Mouse (Mus musculus): ENCODE measurements around the gene Olfr1477. TPM values are rescaled to one million over a fixed set of nuclear protein-coding genes. Genes with fewer than 3 reads are reported as not detected.
"Not testable (repeated sequence)": the region's sequence is repeated elsewhere in the genome, so short reads cannot be mapped to it uniquely, and the experiment has no call there.

The Olfr1477 gene
- not detected in 2 replicates for polyA plus RNA-seq (2012; rRNA removed)

GRCm38 (mm10) chr19:13500246-13500645, at the start of gene Olfr1477:
Gene Olfr1477 (plus strand): TSS chr19:13500546.
- TF ChIP-seq POLR2A (IDR thresholded peaks at IDR 0.05; ENCODE audit: borderline replicate concordance, extremely low read depth, insufficient read depth, insufficient read length, poor library complexity, severe bottlenecking) = no peak
- no peak for TF ChIP-seq CTCF (IDR thresholded peaks at IDR 0.05; ENCODE audit: borderline replicate concordance, extremely low read depth, insufficient read depth, insufficient read length)
- no peak for DNase-seq (ENCODE audit: low read depth)

DNA sequence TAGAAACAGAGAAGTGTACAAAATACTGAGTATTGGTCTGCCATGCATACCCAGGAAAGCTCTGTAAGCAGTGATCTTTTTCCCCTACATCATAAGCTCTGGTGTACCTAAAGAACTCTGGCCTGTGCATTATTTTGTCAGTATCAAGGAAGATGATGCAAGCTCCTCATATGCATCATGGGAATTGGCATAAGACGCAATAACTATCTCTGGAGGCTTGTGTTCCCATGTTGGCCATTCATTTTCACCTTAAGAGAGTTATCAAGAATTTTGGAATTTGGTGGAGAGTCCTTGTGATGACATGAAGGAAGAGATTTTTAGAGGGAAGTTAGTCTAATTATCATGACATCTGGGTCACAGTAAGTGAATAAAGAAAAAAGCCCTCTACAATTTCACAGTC, 44.4 kb upstream of the Olfr1477 start, which contains the start of gene Olfr1472:
Olfr1472 (minus strand) TSS at position 101 of the 400 bp plus-strand sequence.
- DNase-seq (ENCODE audit: low read depth) = no peak
- TF ChIP-seq CTCF (IDR thresholded peaks at IDR 0.05; ENCODE audit: borderline replicate concordance, extremely low read depth, insufficient read depth, insufficient read length) = no peak
- TF ChIP-seq POLR2A (IDR thresholded peaks at IDR 0.05; ENCODE audit: borderline replicate concordance, extremely low read depth, insufficient read depth, insufficient read length, poor library complexity, severe bottlenecking) = no peak

GRCm38 (mm10) chr19:13469265-13469664, 31.1 kb upstream of the Olfr1477 start, which contains the start of gene Olfr1474:
Gene Olfr1474 (plus strand): TSS chr19:13469565.
- DNase-seq (ENCODE audit: low read depth) = not testable (repeated sequence)

DNA sequence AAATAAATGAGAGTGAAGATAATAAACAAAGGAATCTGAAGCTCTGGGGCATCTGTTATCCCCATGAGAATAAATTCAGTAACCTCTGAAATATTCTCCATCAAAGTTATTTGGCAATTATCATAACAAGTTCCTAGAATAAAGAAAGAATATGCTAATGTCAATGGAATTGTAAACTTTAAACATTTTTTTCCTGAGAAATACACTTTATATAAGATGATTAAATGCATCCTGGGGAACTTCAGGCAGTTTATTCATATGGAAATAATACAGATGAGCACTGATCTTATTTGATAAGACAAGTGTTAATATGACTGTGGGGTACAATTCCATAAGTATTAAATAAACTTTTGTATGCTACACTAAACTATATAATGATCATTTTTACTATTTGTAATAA, 20.2 kb upstream of the Olfr1477 start, which contains the start of gene Olfr1475:
Olfr1475 (minus strand) TSS at position 101 of the 400 bp plus-strand sequence.
- no peak for TF ChIP-seq POLR2A (IDR thresholded peaks at IDR 0.05; ENCODE audit: borderline replicate concordance, extremely low read depth, insufficient read depth, insufficient read length, poor library complexity, severe bottlenecking)
- no peak for TF ChIP-seq CTCF (IDR thresholded peaks at IDR 0.05; ENCODE audit: borderline replicate concordance, extremely low read depth, insufficient read depth, insufficient read length)
- DNase-seq (ENCODE audit: low read depth) = no peak

DNA sequence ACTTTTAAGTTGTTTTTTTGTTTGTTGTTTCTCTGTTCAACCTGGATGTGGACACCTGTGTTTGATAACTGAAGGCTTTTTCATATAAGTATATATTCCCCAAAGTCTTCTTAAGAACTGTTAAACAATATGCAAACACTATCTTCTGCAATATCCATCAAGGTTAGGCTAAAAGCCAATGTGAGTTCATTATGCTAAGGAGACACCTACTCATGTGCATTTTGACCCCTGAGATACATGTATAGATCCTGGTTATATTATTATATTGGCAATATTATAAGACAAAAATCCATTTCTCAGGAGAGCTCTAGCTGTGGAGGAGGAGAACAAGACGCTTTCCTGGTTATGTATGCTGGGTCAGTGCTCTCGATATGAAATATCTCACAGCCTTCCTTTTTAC, 27.3 kb downstream of the Olfr1477 start, which contains the start of gene Olfr1480:
Olfr1480 (plus strand) TSS at position 301 of the 400 bp plus-strand sequence.
- no peak for TF ChIP-seq CTCF (IDR thresholded peaks at IDR 0.05; ENCODE audit: borderline replicate concordance, extremely low read depth, insufficient read depth, insufficient read length)
- no peak for TF ChIP-seq POLR2A (IDR thresholded peaks at IDR 0.05; ENCODE audit: borderline replicate concordance, extremely low read depth, insufficient read depth, insufficient read length, poor library complexity, severe bottlenecking)
- DNase-seq (ENCODE audit: low read depth) = no peak

Other genes with a start within 250 kb of the Olfr1477 start
- not detected in 2 replicates for gene Olfr1465, start 185.0 kb upstream of the Olfr1477 start, polyA plus RNA-seq (2012; rRNA removed)
- gene Olfr1466, start 161.7 kb upstream of the Olfr1477 start, polyA plus RNA-seq (2012; rRNA removed) = not detected in 2 replicates
- gene Olfr1467, start 138.3 kb upstream of the Olfr1477 start, polyA plus RNA-seq (2012; rRNA removed) = not detected in 2 replicates
- not detected in 2 replicates for gene Olfr1469, start 92.7 kb upstream of the Olfr1477 start, polyA plus RNA-seq (2012; rRNA removed)
- gene Olfr1471, start 57.1 kb upstream of the Olfr1477 start, polyA plus RNA-seq (2012; rRNA removed) = not detected in 2 replicates
- gene Olfr1472, start 44.5 kb upstream of the Olfr1477 start, polyA plus RNA-seq (2012; rRNA removed) = not detected in 2 replicates
- gene Olfr1474, start 31.0 kb upstream of the Olfr1477 start, polyA plus RNA-seq (2012; rRNA removed) = not detected in 2 replicates
- not detected in 2 replicates for gene Olfr1475, start 20.4 kb upstream of the Olfr1477 start, polyA plus RNA-seq (2012; rRNA removed)
- not detected in 2 replicates for gene Olfr1480, start 27.4 kb downstream of the Olfr1477 start, polyA plus RNA-seq (2012; rRNA removed)
- gene Olfr1484, start 83.0 kb downstream of the Olfr1477 start, polyA plus RNA-seq (2012; rRNA removed) = not detected in 2 replicates
- gene Olfr1487, start 116.8 kb downstream of the Olfr1477 start, polyA plus RNA-seq (2012; rRNA removed) = not detected in 2 replicates
- not detected in 2 replicates for gene Olfr1489, start 131.1 kb downstream of the Olfr1477 start, polyA plus RNA-seq (2012; rRNA removed)
- not detected in 2 replicates for gene Olfr1490, start 150.5 kb downstream of the Olfr1477 start, polyA plus RNA-seq (2012; rRNA removed)
- not detected in 2 replicates for gene Olfr1491, start 196.7 kb downstream of the Olfr1477 start, polyA plus RNA-seq (2012; rRNA removed)
- gene Olfr1493-ps1, start 222.7 kb downstream of the Olfr1477 start, polyA plus RNA-seq (2012; rRNA removed) = not detected in 2 replicates
- not detected in 2 replicates for gene Olfr1494, start 239.2 kb downstream of the Olfr1477 start, polyA plus RNA-seq (2012; rRNA removed)